Mouse (Mus musculus) megakaryocyte, embryonic 14.5 days (primary cell): Measurements from ENCODE around the gene Vwa7.

Experiments used
- FLI1 ChIP-seq: IDR thresholded peaks from 2 replicates; pipeline ENCODE4 v1.6.1; 2012; ENCODE audit warnings: low read length, inconsistent platforms, mixed read lengths
- GATA1 ChIP-seq: IDR thresholded peaks from 3 replicates; pipeline ENCODE4 v1.6.1; 2012; ENCODE audit warnings: mixed read lengths, low read length, inconsistent platforms, borderline replicate concordance

DNA sequence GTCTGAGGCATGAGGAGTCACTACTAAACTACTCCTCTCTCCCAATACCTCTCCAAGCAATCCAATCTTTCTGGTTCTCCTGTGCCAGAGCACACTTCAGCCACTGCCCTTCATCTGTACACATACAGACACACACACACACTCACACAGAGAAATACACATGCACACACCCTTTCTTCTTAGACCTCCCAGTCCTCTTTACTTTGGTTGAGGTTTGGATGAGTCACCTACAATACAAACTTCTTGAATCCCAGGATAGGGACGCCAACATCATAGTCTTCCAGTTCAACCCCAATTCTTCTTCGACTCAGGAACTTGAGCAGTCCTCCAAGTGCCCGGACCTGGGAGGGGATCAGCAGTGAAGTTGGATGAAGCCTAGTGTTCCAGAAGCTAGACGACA, 27.4 kb downstream of the Vwa7 start:
- no peak for TF ChIP-seq GATA1
- no peak for TF ChIP-seq FLI1
